Mouse (Mus musculus) adrenal gland, adult (tissue): ENCODE measurements around the gene Fbxw11.
"Not testable (repeated sequence)": the region's sequence is repeated elsewhere in the genome, so short reads cannot be mapped to it uniquely, and the experiment has no call there.

Experiments
- DNase-seq, 2 experiments: peaks; one replicate each; pipeline ENCODE4 v3.0.0; 2022 to 2023; ENCODE audit warnings: low spot score in 1 of 2; ENCODE audit not compliant: inconsistent age in 2 of 2

Gene Fbxw11

GRCm38 (mm10) chr11:32642249-32642876 is at the start of gene Fbxw11:
Gene Fbxw11, plus strand, starts transcription at chr11:32642724.
- DNase-seq, result peak; percentile 96 to 98

- no peak for DNase-seq
Measured at GRCm38 (mm10) chr11:32593081-32593480, 49.4 kb upstream of the Fbxw11 start.

GRCm38 (mm10) chr11:32594122-32594521 is 48.4 kb upstream of the Fbxw11 start:
- DNase-seq, result no peak

GRCm38 (mm10) chr11:32600371-32600770 is 42.2 kb upstream of the Fbxw11 start:
- DNase-seq, result no peak

- DNase-seq, result no peak
Measured at GRCm38 (mm10) chr11:32601528-32602323, 40.8 kb upstream of the Fbxw11 start.

- DNase-seq, result no peak
Measured at GRCm38 (mm10) chr11:32604663-32605062, 37.9 kb upstream of the Fbxw11 start.

DNA sequence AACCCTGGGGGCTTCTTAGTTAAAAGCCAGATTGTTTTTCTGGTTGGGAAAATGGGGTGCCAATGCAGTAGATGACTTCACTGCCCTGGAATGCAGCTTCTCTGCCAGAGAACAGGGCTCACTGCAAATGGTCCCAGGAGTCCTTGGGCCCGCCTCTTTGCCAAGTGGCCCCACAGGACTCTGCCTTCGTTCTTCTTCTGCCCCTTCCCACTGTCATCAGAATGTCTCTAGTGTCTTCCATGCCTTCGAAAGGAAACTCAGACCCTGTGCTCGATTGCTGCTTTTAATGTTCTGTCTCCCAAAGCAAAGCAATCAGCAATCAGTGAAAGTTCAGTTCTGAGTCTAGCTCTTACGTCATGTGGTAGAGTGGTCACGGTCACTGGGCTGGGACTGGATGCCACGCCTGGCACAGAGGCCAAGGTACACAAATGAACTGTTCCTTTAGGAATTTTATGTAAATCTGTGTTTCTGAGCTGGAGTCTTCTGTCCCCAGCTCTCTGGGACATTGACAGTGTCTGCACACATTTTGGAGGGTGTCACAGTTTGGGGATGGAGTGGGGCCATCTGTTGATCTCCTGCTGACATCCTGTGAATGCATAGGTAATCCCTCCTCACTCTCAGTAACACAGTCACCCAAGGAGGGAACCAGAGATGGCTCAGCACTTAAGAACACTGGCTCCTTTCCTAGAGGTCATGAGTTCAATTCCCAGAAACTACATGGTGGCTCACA is 37.2 kb upstream of the Fbxw11 start:
- peak; percentile 85 to 95 for DNase-seq

DNA sequence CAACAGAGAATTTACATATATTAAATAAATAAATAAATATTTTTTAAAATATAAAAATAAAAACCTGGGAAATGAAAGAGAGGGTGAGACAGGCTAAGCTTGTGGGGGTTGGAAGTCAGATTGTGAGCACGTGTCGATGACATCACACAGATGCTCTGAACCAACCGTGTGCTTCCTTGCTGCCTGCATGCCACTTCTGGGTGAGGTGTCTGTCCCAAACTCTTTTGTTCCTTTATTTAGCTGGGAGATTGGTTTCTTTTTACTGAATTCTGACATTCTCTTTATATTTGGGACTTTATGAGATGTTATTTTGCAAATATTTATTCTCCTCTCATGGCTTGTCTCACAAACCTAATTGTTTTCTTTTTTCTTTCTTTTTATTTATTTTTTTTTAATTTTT is 36.6 kb upstream of the Fbxw11 start:
- no peak for DNase-seq

DNA sequence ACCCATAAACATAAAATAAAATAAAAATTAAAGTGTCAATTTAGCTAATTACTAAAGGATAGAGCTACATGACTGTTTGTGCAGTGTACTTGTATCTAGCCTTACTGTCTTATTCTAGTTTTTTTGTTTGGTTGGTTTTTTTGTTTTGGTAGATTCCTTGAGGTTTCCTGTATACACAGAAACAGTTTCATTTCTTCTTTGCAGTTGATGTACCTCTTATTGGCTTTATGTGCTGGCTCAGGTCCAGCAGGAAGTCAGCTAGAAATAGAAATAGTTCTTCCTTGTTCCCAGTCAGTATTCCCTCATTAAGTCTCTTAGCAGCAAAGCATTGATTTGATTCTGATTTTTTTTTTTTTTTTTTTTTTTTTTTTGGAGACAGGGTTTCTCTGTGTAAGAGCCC is 35.2 kb upstream of the Fbxw11 start:
- DNase-seq, result no peak

DNA sequence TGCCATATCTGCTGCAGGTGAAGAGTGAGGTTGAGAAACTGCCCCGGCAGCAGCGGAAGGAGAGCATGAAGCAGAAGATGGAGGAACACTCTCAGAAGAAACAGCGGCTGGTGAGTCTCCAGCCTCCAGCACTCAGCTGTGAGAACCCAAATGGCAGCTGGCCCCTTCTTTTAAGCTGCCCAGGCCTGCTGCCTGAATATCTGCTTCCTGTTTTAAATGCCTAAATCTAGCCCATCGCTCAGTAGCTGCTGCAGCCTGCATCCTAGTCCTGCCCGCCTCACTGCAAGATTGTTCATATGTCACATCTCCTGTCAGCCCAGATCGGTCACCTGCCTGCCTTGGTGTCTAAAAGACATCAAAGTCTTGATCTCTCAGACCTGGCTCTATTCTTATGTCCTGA is 31.9 kb upstream of the Fbxw11 start:
- no peak for DNase-seq

GRCm38 (mm10) chr11:32612304-32612703 is 30.2 kb upstream of the Fbxw11 start:
- DNase-seq, result no peak

DNA sequence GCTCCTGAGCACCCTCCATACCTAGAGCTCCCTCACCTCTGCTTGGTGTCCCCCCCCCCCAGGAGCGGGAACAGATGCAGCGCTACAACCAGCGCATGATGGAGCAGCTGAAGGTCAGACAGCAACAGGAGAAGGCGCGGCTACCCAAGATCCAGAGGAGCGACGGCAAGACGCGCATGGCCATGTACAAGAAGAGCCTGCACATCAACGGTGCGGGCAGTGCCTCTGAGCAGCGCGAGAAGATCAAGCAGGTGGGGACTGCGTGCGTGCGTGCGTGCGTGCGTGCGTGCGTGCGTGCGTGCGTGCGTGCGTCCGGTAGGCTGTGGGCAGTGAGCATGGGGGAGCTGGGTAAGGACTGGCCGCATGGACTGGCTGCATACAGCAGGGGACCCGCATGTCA is 28.1 kb upstream of the Fbxw11 start:
- no peak for DNase-seq

GRCm38 (mm10) chr11:32615561-32615960 is 27.0 kb upstream of the Fbxw11 start:
- DNase-seq, result no peak

GRCm38 (mm10) chr11:32616091-32616490 is 26.4 kb upstream of the Fbxw11 start:
- DNase-seq, result no peak

DNA sequence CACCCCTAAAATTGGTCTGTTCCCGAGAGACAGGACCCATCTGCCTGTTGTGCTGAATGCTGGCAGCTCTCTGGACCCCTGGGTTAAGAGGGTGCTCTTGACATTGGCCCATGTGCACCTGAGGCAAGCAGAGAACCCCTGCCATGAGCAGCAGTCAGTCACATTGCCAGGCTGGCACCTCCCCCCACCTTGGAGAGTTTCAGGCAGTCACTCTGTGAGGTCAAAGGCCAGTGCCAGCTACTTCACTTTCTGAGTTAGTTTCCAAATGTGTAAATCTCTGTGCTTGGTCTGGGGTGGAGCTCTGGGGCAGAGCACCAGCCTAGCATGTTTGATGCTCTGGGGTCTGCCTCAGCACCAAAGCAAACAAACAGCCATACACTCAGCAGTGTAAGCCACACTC is 24.5 kb upstream of the Fbxw11 start:
- no peak for DNase-seq

GRCm38 (mm10) chr11:32618641-32619040 is 23.9 kb upstream of the Fbxw11 start:
- DNase-seq, result not testable (repeated sequence)

GRCm38 (mm10) chr11:32619257-32619816 is 23.2 kb upstream of the Fbxw11 start:
- peak; percentile 67 to 85 for DNase-seq

- DNase-seq, result no peak
Measured at GRCm38 (mm10) chr11:32619866-32620456, 22.6 kb upstream of the Fbxw11 start.

DNA sequence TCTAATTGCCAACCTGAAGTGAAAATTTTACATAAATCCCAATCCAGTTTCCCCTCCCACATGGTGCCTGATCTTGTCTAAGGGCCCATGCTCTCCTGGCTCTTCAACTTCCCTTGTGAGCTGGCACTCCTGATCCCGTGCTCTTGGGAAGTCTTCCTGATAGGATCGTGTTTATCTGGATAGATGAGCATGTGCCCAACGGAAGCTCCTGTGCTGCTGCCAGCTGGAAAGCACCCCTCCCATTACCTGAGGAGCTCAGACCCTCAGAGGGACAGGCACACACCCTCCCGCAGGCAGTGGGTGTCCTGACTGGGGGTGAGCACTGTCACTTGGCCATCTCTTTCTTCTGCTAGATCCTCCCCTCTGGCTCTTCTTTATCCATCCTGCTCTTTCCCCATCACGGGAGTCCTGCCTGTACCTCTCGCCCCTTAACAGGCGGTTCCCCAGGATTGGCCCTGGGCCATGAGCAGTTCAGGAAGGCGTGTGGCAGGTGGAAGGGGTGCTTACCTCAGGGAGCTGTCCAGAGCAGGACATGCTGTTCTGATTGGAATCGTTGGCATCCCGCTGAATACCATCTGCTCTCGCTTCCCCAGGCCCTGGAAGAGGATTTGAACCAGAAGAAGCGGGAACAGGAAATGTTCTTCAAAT is 20.6 kb upstream of the Fbxw11 start:
- DNase-seq, result no peak

GRCm38 (mm10) chr11:32622479-32623190 is 19.9 kb upstream of the Fbxw11 start:
- DNase-seq, result no peak
